Mouse (Mus musculus) lung, postnatal 0 days (tissue): ENCODE measurements at regions not wholly inside any gene's neighbourhood (a gene's known extent, or its start where the extent isn't known, plus 50 kb on each side); places are given as distances from the start of the nearest gene placed in this dataset.

Experiments used
- CTCF ChIP-seq: IDR thresholded peaks from 2 replicates; pipeline ENCODE4 v1.5.1; 2016; ENCODE audit warnings: antibody characterized with exemption, mild to moderate bottlenecking
- EP300 ChIP-seq: IDR thresholded peaks from 2 replicates; pipeline ENCODE4 v1.6.1; 2016; ENCODE audit warnings: antibody characterized with exemption, mild to moderate bottlenecking, control low read depth

DNA sequence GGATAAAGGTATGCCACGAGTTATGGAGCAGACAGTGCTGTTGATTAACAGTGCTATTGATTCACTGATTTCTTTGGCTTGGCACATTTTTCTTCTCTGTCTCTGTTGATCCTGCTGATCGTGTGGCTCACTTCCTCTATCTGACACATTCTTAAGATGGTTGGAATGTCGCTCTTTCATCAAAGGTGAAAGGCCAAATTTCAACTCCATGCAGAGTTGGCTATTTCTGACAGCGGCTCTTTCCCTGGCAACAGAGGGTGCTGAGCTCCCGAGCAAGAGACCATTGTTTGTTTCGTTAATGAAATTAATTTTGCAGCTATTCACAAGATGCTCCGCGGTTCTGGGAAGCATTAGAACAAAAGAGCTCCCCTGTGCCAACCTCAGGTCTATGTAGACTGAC lies 180.3 kb downstream of the Cog6 start:
- TF ChIP-seq CTCF = no peak
- no peak for TF ChIP-seq EP300
